Mouse (Mus musculus) bone marrow macrophage, adult 2 months (primary cell): ENCODE results near the gene Cldn10. TPM values are rescaled to one million over a fixed set of nuclear protein-coding genes. Genes with fewer than 3 reads are reported as not detected.

Experiments
- H3K27ac ChIP-seq: 2 replicates; pipeline ENCODE4 v1.5.1; 2012; ENCODE audit warnings: low read depth, low read length; ENCODE audit not compliant: insufficient read depth
- H3K4me1 ChIP-seq: 2 replicates; pipeline ENCODE4 v1.6.1; 2012; ENCODE audit warnings: low read length; ENCODE audit not compliant: control insufficient read depth, insufficient read depth
- H3K4me3 ChIP-seq: 2 replicates; pipeline ENCODE4 v1.5.1; 2012; ENCODE audit warnings: mild to moderate bottlenecking, low read length, moderate library complexity; ENCODE audit not compliant: insufficient read depth
- CTCF ChIP-seq: IDR thresholded peaks from 2 replicates; pipeline ENCODE4 v1.5.1; 2012; ENCODE audit warnings: low read depth, mild to moderate bottlenecking, low read length, moderate library complexity
- POLR2A ChIP-seq: IDR thresholded peaks from 2 replicates; pipeline ENCODE4 v1.6.1; 2012; ENCODE audit warnings: mild to moderate bottlenecking, low read depth, low read length, borderline replicate concordance
- polyA plus RNA-seq: library from polyadenylated mRNA; stranded (reverse); fragments of >200 nt; gene quantifications from 2 replicates; pipeline ENCODE4 v1.2.4, GENCODE M21; 2012; ENCODE audit not compliant: missing spikeins, insufficient read depth, insufficient read length

Gene Cldn10
- polyA plus RNA-seq, 1 experiment: not detected

DNA sequence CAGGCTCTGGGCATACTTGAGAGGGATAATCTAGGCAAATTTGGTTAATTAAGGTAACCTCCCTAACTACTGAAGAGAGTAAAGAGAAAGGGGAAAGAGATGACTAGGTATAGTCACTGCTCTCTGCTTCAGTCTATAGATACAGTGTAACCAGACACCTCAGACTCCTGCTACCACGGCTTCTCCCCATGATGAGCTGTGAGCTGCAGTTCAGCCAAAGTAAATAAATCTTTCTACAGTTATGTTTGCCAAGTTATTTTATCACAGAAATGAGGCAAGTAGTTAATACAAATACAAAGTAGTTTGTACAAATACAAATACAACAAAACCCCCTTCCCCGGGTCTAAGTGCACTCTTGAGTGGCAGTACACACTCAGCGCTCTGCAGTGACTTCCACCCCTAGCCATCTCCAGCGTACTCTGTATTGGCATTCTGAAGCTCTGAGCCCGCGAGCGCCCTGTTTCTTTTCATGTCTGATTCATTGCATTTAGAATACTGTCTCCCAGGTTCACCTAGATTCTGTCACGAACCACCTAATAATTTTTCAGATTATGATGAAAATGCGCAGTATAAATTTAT lies 23.7 kb upstream of the Cldn10 start:
- H3K4me1 ChIP-seq: 0 out of 2 replicates have a peak, but pooled peaks cover 5% of the 10 kb centered on the region
- no peak overlapping the region for H3K27ac ChIP-seq
- H3K4me3 ChIP-seq: no peak overlapping the region
- no peak for TF ChIP-seq CTCF
- TF ChIP-seq POLR2A: no peak

DNA sequence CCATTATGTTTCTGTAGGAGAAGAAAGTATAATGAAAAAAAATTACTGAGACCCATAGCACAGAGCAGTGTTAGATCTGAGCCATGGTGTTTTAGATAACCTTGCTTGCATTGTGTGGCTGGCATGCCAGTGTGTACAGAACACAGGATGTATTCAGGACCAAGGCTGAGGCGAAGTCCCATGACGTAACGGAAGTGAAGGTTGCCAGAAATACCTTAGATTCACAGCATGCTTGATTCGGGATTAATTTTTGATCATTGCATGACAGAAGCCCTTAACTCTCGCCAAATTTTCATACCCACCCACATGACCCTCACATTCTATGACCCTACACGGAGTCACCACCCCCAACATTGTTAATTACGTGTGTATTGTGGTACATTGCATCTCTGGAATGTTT lies 22.4 kb upstream of the Cldn10 start:
- Histone ChIP-seq H3K27ac (no peak overlapping the region), H3K4me1 (0 out of 2 replicates have a peak, but pooled peaks cover 5% of the 10 kb centered on the region), H3K4me3 (no peak overlapping the region)
- TF ChIP-seq CTCF (no peak), POLR2A (no peak)

DNA sequence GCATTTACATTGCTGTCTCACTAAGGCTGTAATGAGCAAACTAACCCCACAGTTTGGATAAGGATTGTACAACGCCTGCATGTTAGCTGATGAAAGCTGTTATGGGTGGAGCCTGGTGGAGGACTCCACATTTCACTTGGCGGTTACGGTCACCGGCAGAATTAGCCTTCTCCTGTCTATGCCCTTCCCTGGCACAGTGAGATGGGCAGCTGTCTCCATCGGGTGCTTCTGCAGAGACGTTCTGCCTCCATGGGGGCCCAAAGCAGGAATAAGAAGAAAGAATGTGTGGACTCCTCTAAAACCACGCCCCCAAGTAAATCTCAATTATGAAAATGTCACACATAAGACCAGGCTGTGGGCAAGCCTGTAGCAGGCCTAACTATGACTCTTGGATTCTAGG lies 21.8 kb upstream of the Cldn10 start:
- H3K4me1 ChIP-seq: 0 out of 2 replicates have a peak, but pooled peaks cover 5% of the 10 kb centered on the region
- H3K4me3 ChIP-seq: no peak overlapping the region
- no peak for TF ChIP-seq POLR2A
- TF ChIP-seq CTCF: no peak
- H3K27ac ChIP-seq: no peak overlapping the region

DNA sequence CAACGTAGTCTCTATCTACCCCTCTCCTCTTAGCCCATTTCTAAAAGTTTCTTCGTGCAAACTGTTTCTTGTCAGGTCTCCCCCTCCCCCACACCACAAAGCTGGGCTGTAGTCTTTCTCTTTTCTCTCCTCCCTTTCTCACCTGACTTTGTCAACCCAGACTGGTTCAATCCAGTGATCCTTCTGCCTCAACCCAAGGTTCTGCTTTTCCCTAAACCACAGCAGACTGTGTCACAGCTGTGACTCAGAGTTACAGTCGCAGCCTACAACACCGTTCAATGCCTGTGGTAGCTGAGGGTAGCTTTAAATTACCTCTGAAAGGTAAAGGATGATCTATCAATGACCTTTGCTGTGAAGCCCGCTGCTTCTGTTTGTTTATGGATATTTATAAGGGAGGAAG lies 21.3 kb upstream of the Cldn10 start:
- no peak overlapping the region for H3K27ac ChIP-seq
- no peak overlapping the region for H3K4me3 ChIP-seq
- 0 out of 2 replicates have a peak, but pooled peaks cover 5% of the 10 kb centered on the region for H3K4me1 ChIP-seq
- no peak for TF ChIP-seq POLR2A
- TF ChIP-seq CTCF: no peak

DNA sequence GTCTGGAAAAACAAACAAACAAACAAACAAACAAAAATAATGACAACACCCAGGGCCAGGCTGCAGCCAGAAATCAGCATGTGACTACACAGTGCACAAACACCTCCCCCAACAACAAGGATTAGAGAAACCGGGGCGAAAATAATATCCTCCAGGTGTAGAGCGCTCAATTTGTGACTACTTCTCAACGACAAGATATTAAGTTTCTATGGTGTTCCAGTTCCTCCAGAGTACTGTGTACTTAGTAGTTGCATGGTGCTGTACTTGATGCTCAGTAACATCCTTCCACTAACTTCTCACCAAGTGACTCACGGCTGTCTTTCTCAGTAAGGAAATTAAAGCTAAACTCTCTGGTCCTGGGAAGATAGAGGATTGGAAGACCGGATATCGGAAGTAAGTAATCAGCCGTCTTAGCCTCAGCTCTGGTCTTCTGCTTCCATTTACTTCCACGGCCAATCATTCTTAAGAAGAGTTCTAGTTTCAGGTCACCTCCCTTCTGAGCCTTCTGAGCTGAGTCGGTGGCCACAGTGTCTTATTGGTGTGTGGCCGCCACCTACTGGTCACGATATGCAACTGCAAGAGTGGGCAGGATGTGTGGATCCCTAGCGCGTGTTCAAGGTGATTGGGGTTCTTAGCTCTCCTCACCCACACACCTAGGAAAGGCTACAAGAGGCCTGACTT lies 19.9 kb upstream of the Cldn10 start:
- Histone ChIP-seq H3K4me3 (no peak overlapping the region), H3K4me1 (0 out of 2 replicates have a peak, but pooled peaks cover 5% of the 10 kb centered on the region), H3K27ac (no peak overlapping the region)
- TF ChIP-seq CTCF (peak; percentile 77), POLR2A (no peak)

DNA sequence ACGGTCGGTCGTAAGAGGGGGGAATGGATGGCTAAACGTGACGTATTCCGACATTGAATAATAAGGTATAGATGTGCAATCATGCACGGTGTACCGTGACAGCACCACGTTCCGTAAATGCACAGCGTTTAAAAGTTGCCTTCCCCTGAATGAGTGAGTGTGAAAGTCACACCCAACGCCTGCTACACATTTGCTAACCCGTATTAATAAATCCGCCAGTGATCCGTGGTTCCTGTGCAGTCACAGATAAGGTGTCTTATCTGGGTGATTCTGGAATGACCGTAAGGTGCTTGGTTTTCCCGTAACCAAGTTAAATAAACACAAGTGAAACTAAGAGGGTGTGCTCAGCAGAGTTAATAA lies 19.4 kb upstream of the Cldn10 start:
- TF ChIP-seq CTCF (no peak), POLR2A (no peak)
- H3K4me1 ChIP-seq: 0 out of 2 replicates have a peak, but pooled peaks cover 5% of the 10 kb centered on the region
- no peak overlapping the region for H3K4me3 ChIP-seq
- H3K27ac ChIP-seq: no peak overlapping the region

DNA sequence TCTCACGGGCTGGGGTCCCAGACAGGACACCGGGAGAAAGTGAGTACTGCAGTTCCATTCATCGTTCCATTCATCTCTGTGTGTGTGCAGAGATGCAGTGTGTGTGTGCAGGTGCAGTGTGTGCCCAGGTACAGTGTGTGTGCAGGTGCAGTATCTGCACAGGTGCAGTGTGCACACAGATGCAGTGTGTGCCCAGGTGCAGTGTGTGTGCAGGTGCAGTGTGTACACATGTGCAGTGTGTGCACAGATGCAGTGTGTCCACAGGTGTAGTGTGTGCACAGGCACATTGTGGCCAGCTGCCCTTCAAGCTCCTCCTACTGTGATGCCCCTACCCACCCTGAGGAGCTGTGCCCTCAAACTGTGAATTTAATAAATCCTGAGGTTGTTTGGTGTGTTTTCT lies 14.0 kb upstream of the Cldn10 start:
- TF ChIP-seq CTCF: no peak
- no peak for TF ChIP-seq POLR2A
- Histone ChIP-seq H3K27ac (no peak overlapping the region), H3K4me3 (no peak overlapping the region), H3K4me1 (peaks cover 10% of the 10 kb centered on the region)

DNA sequence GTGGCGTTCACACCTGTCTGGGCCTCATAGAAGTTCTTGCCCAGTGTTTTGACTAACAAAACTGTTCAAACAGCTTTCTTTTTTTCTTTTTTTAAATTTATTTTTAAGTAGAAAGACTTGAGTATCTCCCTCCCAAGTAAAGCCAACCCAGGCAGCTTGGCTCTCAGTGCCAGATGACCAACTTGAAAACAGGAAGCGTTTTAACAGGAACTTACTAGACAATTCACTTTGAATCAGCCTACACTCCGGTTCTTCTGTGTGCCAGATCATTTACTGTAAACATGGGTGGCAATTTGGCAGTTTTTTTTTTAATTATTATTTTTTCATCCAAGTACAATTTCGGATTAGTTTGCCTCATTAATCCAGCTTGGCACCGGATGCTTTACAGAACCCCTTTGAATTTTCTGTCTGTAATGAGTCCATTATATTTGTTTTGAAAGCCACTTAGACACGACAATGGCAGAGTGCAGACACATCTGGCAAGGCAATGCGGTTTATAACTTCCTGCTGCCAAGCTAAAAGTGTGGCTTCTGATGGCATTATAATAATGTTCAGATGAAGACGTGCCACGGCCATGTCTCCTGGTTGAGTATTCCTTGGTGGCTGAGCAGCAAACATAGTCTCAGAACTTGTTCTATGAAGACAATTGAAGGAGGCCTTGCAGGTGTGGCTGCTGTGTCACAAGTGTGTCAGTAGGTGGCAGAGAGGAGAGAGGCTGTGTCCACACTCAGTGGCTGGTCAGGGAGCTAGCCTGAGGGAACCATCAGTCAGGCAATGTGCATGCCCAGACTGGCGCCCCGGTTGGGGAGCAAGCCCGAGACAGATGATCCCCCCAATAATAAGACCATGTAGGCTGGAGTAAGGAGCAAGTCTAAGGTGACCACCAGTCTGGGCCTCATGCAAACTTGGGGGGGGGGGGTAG lies 12.9 kb upstream of the Cldn10 start:
- TF ChIP-seq POLR2A: no peak
- no peak for TF ChIP-seq CTCF
- peak overlapping the region; percentile 29 for H3K27ac ChIP-seq
- H3K4me3 ChIP-seq: no peak overlapping the region
- H3K4me1 ChIP-seq: peaks cover 10% of the 10 kb centered on the region

DNA sequence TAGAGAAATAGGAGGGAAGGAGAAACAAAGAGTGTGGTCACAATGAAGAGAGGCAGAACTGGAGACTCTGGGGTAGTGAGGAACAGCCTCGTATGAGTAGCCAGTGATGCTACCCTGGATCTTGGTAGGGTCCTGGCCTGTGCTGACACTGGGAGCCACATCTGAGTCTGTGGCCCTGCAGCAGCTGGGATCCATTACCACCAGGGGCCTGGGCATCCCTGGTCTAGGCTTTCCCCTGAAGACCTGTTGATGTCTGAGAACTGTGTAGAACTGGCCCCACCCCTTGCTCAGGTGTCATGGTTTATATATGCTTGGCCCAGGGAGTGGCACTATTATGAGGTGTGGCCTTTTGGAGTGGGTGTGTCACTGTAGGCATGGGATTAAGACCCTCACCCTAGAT lies 12.2 kb upstream of the Cldn10 start:
- no peak overlapping the region for H3K4me3 ChIP-seq
- H3K27ac ChIP-seq: no peak overlapping the region
- peaks cover 10% of the 10 kb centered on the region for H3K4me1 ChIP-seq
- no peak for TF ChIP-seq CTCF
- no peak for TF ChIP-seq POLR2A
